Mouse (Mus musculus) activated CD4-positive, CD25-positive, alpha-beta regulatory T cell (primary cell): ENCODE results near the gene Wnk2. TPM values are rescaled to one million over a fixed set of nuclear protein-coding genes. Genes with fewer than 3 reads are reported as not detected.

Source experiments
- polyA plus RNA-seq, 2 experiments: library from polyadenylated mRNA; unstranded; fragments of 100-300 nt; shearing (Covaris generic); gene quantifications; one replicate each; pipeline ENCODE4 v1.2.1; 2017

Gene Wnk2
- polyA plus RNA-seq, result under 1 TPM in 1 of 2 experiments, not detected in 1; 0.22 TPM

DNA sequence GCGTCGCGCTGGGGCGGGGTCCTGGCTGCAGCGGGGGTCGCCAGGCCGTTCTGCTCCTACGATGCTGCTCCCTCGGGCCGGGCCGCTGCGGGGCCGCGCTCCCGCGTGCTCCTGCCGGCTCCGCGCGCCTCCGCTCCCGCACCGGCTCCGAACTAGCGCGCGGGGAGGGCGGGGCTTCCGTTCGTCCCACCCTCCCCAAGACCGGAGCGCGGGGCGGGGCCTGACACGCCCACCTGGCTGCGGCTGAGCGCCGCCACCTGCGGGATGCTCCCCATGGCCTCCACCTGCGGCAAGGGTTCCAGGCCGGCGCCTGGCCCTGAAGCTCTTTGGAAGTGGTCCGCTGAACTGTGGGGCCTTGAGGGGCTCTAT is at the start of gene Wnk2:
Wnk2 (minus strand) TSS at position 157 of the 369 bp plus-strand sequence.

DNA sequence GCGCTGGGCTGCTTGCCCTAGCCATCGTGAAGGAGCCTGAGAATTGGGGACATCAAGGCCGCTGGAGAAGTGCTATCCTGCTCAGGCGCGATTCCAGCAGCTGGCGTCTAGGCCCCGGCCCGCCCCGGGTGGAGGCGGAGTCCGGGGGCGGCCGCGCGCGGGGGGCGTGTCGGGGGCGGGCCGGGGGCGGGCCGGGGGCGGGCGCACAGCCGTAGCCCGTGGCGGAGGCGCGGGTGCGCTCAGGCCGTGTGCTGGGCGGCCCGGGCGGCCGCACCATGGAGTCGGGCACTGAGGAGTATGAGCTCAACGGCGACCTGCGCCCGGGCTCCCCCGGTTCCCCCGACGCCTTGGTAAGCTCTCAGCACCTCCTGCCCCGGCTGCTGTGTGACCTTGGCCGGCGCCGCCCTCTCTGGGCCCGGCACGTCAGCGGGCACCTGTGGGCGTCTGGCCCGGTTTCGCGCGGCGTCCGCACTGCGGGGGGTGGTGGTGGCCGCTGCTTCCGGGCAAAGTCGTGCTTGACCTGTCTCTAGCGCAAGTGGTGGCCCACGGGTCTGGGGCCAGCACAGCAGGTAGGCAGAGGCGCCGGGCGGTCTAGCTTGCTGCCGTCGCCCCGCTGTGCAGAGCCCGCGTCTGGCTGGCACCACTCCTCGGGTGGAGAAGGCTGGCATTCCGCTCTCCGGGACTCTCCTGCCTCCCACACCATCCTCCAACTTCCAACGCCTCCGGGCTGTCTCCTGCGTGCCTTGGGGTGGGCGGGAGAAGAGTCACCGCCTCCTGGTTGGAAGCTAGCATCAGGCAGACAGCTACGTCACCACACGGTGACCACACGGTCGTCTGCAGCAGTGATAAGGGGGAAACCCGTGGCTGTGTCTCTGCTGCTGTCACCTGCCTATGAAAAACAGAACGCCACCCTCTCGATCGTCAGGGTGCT is 39.7 kb upstream of the Wnk2 start, which contains the start of gene Ninj1:
Ninj1 (plus strand) TSS at position 198 of the 931 bp plus-strand sequence.

Other genes with a start within 250 kb of the Wnk2 start
- gene Fam120a, start 180.0 kb downstream of the Wnk2 start, polyA plus RNA-seq, result 10 to 100 TPM; 44.0 to 95.9 TPM
- gene Ninj1, start 39.5 kb upstream of the Wnk2 start, polyA plus RNA-seq, result 10 to 100 TPM; 43.5 to 54.3 TPM
- gene Card19, start 68.0 kb upstream of the Wnk2 start, polyA plus RNA-seq, result 10 to 100 TPM; 68.7 to 76.4 TPM
- gene Susd3, start 100.7 kb upstream of the Wnk2 start, polyA plus RNA-seq, result 100 to 1,000 TPM in 1 of 2 experiments, 10 to 100 TPM in 1; 43.5 to 103 TPM
- 10 to 100 TPM; 16.3 to 16.7 TPM for gene Fgd3, start 172.3 kb upstream of the Wnk2 start, polyA plus RNA-seq
- 10 to 100 TPM; 17.3 to 24.3 TPM for gene Bicd2, start 193.6 kb upstream of the Wnk2 start, polyA plus RNA-seq